Mouse (Mus musculus) hindbrain, embryonic 13.5 days (tissue): ENCODE measurements around the gene Tcte2. TPM values are rescaled to one million over a fixed set of nuclear protein-coding genes. Genes with fewer than 3 reads are reported as not detected.
"Not testable (repeated sequence)": the region's sequence is repeated elsewhere in the genome, so short reads cannot be mapped to it uniquely, and the experiment has no call there.

Experiments
- ATAC-seq: fragments of 200-750 bp; cut with Nextera tagmentation; 2 replicates; pipeline ENCODE4 v1.8.0; 2017; ENCODE audit warnings: moderate TSS enrichment; ENCODE audit not compliant: low FRiP score
- H3K27ac ChIP-seq: fragments of 300-500 bp; sonication (generic); 2 replicates; pipeline ENCODE4 v1.5.1; 2015; ENCODE audit warnings: inconsistent platforms, mild to moderate bottlenecking, moderate library complexity
- H3K27me3 ChIP-seq: fragments of 300-500 bp; sonication (generic); 2 replicates; pipeline ENCODE4 v1.6.1; 2015; ENCODE audit warnings: mild to moderate bottlenecking, inconsistent platforms
- H3K36me3 ChIP-seq: fragments of 300-500 bp; sonication (generic); 2 replicates; pipeline ENCODE4 v1.6.1; 2015; ENCODE audit warnings: mild to moderate bottlenecking, inconsistent platforms
- H3K4me1 ChIP-seq: fragments of 300-500 bp; sonication (generic); replicated peaks from 2 replicates; pipeline ENCODE4 v1.6.1; 2015; ENCODE audit warnings: inconsistent platforms
- H3K4me2 ChIP-seq: fragments of 300-500 bp; sonication (generic); 2 replicates; pipeline ENCODE4 v1.6.1; 2015; ENCODE audit warnings: inconsistent platforms, mild to moderate bottlenecking, moderate library complexity
- H3K4me3 ChIP-seq: fragments of 300-500 bp; sonication (generic); 2 replicates; pipeline ENCODE4 v1.5.1; 2015; ENCODE audit warnings: mild to moderate bottlenecking, inconsistent platforms
- H3K9ac ChIP-seq: fragments of 300-500 bp; sonication (generic); 2 replicates; pipeline ENCODE4 v1.6.1; 2015; ENCODE audit warnings: mild to moderate bottlenecking, inconsistent platforms
- H3K9me3 ChIP-seq: fragments of 300-500 bp; sonication (generic); 2 replicates; pipeline ENCODE4 v1.6.1; 2016; ENCODE audit warnings: inconsistent platforms
- WGBS: fragments of 180-500 bp; shearing (Covaris S2); methylation state at CpG from one replicate; pipeline ENCODE4 v1.1.7; 2015; 5-methylcytosine and 5-hydroxymethylcytosine counted together
- polyA plus RNA-seq: library from polyadenylated mRNA; unstranded; fragments of >200 nt; fragmentation: Nextera tagmentation; extraction: Ambion mirVana; gene quantifications from 2 replicates; pipeline ENCODE4 v1.2.1, GENCODE M21; 2015

Gene Tcte2
- polyA plus RNA-seq, 1 experiment from 2014 or later: 20.8 TPM

DNA sequence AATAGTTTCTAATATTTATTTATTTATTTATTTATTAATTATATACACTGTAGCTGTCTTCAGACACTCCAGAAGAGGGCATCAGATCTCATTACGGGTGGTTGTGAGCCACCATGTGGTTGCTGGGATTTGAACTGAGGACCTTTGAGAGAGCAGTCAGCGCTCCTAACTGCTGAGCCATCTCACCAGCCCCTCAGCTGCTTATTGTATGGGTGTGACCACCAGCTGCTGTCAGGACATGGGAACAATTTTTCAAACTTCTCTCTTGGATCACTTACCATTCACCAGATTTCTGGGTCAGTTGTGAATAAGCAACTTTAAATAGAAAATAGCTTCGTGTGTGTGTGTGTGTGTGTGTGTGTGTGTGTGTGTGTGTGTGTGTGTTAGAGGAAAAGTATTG, 85.5 kb downstream of the Tcte2 start:
- H3K9ac ChIP-seq, H3K4me2 ChIP-seq, H3K27ac ChIP-seq, H3K9me3 ChIP-seq, H3K36me3 ChIP-seq, ATAC-seq, H3K4me3 ChIP-seq, H3K27me3 ChIP-seq: not testable (repeated sequence)
- peaks cover 35% of the 10 kb centered on the region for H3K4me1 ChIP-seq
- 90% methylated on average over 3 of the region's 3 CpGs for WGBS

DNA sequence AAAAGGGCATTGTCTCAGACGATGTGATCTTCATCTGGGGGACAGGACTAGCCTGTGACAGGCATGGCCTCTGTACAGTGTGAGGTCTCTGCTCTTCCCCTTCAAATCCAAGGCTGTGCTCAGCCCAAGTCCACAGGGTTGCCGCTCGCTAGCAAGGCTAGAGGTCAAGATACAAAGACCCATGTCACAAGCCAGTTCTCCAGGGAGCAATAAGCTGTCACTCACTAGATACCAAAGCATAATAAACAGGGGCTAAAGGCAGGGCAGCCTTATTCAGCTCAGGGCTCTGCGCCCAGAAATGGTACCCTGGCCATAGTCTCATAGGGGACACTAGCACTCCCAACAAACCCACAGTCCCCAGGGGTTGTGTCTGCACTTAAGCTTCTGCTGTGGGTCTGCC, 86.0 kb downstream of the Tcte2 start:
- no peak for ATAC-seq
- Histone ChIP-seq H3K4me1 (peaks cover 34% of the 10 kb centered on the region), H3K27me3 (no peaks in the 10 kb centered on the region), H3K36me3 (no peaks in the 10 kb centered on the region), H3K27ac (no peak overlapping the region), H3K9ac (no peak overlapping the region), H3K9me3 (no peaks in the 10 kb centered on the region), H3K4me2 (no peak overlapping the region), H3K4me3 (no peak overlapping the region)
- WGBS: 29% methylated on average over 4 of the region's 4 CpGs

DNA sequence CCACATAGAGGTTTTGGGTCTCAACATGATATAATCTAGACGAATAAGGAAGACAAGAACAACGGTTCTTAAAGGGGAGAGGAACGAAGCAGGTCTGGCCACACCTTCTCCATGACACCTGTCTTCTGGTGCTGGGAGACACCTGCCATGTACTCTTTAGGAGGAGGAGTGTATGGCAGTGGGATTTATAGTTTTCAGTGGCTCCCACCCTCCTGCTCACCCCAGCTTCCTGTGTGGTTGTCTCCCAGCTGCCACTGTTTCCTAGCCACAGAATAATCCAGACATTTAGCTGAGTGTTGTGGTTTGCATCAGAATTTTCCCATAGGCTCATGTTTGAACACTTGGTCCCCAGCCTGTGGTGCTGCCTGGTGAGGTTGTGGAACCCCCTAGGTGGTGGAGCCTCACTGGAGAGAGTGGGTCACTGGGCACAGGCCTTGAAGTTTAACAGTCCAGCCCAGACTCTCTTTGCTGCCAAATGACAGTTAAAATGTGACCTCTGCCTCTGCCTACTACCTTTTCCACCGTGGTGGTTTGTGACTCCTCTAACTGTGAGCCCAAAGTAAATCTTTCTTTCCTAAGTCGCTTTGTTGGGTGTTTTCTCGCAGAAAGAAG, 86.8 kb downstream of the Tcte2 start:
- H3K9me3 ChIP-seq: no peaks in the 10 kb centered on the region
- no peaks in the 10 kb centered on the region for H3K27me3 ChIP-seq
- no peak for ATAC-seq
- H3K4me1 ChIP-seq: peaks cover 34% of the 10 kb centered on the region
- H3K4me3 ChIP-seq: no peak overlapping the region
- H3K27ac ChIP-seq: no peak overlapping the region
- H3K9ac ChIP-seq: no peak overlapping the region
- 92% methylated on average over 6 of the region's 6 CpGs for WGBS
- no peak overlapping the region for H3K4me2 ChIP-seq
- no peaks in the 10 kb centered on the region for H3K36me3 ChIP-seq

DNA sequence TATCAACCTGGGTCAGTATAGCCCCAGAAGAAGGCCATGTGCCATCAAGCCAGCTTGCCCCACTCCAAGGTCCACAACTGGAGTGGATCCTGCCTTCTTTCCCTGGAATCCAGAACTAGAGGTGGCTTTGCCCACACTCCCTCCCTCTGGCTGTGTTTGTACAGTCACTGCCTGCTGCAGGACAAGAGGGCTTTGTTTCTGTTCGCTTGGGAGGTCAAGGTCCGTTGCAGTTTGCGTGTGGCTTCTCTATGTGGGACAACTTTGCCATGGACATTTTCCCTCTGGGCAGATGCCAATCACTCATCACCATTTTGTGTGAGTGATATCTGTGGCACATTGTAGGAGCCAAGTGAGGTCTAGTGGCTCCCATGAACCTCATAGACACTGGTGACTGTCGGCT, 89.9 kb downstream of the Tcte2 start:
- Histone ChIP-seq H3K4me3 (no peak overlapping the region), H3K9ac (no peak overlapping the region), H3K4me2 (no peak overlapping the region), H3K9me3 (no peaks in the 10 kb centered on the region), H3K4me1 (peaks cover 48% of the 10 kb centered on the region), H3K36me3 (no peaks in the 10 kb centered on the region), H3K27ac (no peak overlapping the region), H3K27me3 (no peaks in the 10 kb centered on the region)
- ATAC-seq: no peak
- 43% methylated on average over 4 of the region's 4 CpGs for WGBS

DNA sequence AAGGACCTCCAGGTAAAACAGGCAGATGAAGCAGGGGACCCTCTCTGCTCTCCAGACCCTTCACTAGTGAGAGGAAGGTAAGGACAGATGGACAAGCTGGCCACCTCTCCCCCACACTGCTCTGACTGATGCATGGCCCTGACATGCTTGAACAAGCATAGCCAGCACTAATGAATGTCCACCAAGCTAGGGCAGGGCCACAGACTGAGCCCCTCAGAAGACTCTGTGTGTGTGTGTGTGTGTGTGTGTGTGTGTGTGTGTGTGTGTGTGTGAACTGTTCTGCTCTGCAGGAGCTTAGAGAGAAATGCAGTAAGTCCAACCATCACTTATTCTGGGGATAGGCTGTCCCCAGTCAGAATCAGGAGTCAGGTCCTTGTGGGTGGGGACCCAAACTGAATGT, 91.4 kb downstream of the Tcte2 start:
- ATAC-seq: no peak
- Histone ChIP-seq H3K36me3 (no peaks in the 10 kb centered on the region), H3K4me3 (no peak overlapping the region), H3K9ac (no peak overlapping the region), H3K9me3 (no peaks in the 10 kb centered on the region), H3K27me3 (no peaks in the 10 kb centered on the region), H3K27ac (peak overlapping the region; percentile 87), H3K4me1 (peaks cover 50% of the 10 kb centered on the region), H3K4me2 (no peak overlapping the region)

DNA sequence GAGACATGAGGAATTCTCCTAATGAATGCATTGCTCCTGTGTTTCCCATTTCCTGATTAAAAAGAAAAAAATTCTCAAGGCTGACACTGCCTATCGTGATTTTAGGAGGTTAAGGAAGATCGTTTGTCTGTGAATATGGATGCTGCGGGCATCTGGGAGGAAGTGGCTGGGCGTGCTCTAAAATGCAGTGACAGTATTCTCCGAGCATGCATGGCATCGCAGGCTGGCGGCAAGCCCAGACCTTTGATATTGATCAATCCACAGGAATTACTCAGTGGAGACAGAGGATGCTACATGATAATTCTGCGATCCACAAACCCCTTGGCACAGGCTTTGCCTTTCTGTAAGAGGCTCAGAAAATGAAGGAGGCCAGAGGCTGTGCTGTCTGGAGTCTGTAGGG, 92.4 kb downstream of the Tcte2 start:
- Histone ChIP-seq H3K27me3 (no peaks in the 10 kb centered on the region), H3K4me3 (no peak overlapping the region), H3K36me3 (no peaks in the 10 kb centered on the region), H3K9ac (peak overlapping the region; percentile 6; the same call in 1 of the 2 replicates), H3K9me3 (no peaks in the 10 kb centered on the region), H3K4me1 (peaks cover 50% of the 10 kb centered on the region), H3K4me2 (peak overlapping the region; percentile 35), H3K27ac (peak overlapping the region; percentile 87)
- no peak for ATAC-seq
- 11% methylated on average over 8 of the region's 8 CpGs for WGBS

DNA sequence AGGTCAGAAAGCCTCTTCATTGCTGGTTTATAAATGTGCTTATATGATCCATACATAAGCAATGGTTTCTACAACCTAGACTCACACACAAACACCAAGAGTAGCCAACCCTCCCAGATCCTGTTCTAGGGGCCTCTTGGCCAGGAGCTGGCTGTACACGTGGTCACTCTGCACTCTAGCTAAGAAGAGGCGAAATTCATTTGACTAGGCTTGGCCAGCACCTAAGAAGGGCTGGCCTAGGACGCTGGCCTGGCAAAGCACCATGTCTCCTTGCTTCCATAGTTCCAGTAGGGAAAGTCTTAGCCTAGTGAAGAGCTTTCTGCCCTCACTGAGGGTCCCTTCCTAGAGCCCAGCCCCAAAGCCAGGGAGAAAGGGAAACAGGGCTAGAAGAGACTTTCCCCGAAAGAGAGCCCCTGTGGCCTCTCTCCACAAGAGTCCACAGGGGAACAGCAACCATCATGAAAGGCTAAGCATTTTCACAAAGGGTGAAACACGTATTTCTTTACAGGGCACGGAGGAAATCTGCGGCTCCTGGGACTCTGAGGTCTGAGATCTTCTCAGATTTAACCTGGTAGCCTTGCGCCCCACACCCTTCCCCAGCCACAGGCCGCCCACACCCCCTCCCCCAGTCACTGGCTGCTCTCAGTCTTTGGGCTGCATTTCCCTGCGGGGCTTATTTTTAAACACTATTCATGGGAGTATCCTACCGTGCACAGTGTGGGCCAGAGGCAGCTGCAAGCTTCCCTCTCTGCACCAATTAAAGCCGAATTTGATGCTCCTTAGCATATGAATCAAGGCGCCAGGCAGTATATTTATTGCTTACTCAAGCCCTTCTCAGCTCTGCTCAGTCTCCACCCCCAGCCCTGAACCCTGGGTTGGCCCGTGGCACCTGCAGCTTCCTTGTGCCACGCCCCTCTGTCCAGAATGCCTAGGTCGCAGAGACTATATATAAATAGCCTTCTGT, 93.3 kb downstream of the Tcte2 start:
- WGBS: 7% methylated on average over 16 of the region's 16 CpGs
- H3K9ac ChIP-seq: peak overlapping the region; percentile 58
- H3K36me3 ChIP-seq: no peaks in the 10 kb centered on the region
- no peaks in the 10 kb centered on the region for H3K9me3 ChIP-seq
- H3K27ac ChIP-seq: peak overlapping the region; percentile 87
- peak; percentile 79 for ATAC-seq
- H3K27me3 ChIP-seq: no peaks in the 10 kb centered on the region
- H3K4me3 ChIP-seq: no peak overlapping the region
- H3K4me2 ChIP-seq: peak overlapping the region; percentile 35
- peaks cover 50% of the 10 kb centered on the region for H3K4me1 ChIP-seq

DNA sequence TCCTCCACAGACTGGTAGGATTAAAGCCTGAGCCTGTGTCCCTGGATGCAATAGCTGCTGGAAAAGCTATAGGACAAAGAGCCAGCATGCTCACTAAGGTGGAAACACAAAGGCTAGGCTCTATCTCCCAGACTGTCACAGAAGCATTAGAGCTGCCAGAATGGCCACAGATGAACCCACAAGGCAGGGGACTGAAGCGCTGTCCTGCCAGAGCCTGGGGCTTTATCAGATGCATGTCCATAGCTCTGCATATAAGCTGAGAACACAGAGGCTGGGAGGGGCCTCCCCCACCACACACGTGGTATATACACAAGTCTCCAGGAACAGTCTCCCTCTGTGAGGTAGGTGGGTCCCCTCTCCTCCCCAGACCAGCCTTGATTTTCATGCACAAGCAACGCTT, 94.6 kb downstream of the Tcte2 start:
- Histone ChIP-seq H3K9ac (peak overlapping the region; percentile 21; the same call in 1 of the 2 replicates), H3K4me1 (peaks cover 50% of the 10 kb centered on the region), H3K27ac (peak overlapping the region; percentile 87), H3K9me3 (no peaks in the 10 kb centered on the region), H3K4me2 (no peak overlapping the region), H3K36me3 (no peaks in the 10 kb centered on the region), H3K27me3 (no peaks in the 10 kb centered on the region), H3K4me3 (no peak overlapping the region)
- ATAC-seq: no peak
- WGBS: 20% methylated on average over 3 of the region's 3 CpGs

DNA sequence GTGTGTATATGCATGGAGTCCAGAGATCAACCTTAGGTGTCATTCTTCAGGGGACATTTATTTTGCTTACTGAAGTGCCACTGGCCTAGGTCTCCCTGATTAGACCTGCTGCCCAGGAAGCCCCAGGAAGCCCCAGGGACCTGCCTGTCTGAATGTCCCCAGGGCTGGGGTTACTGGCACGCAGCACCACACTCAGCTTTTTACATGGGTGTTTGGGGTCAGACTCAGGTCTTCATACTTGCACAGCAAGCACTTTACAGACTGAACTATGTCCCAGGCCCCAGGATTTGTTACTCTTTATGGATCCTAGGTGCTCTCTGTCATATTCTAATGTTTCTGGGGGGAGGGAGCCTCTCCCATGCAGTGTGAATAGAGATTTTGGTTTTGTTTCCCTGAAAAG, 95.9 kb downstream of the Tcte2 start:
- Histone ChIP-seq H3K27me3 (no peaks in the 10 kb centered on the region), H3K9ac (no peak overlapping the region), H3K4me1 (peaks cover 51% of the 10 kb centered on the region), H3K4me3 (no peak overlapping the region), H3K27ac (no peak overlapping the region), H3K36me3 (no peaks in the 10 kb centered on the region), H3K9me3 (no peaks in the 10 kb centered on the region), H3K4me2 (no peak overlapping the region)
- 71% methylated on average over 1 of the region's 1 CpGs for WGBS
- ATAC-seq: no peak

DNA sequence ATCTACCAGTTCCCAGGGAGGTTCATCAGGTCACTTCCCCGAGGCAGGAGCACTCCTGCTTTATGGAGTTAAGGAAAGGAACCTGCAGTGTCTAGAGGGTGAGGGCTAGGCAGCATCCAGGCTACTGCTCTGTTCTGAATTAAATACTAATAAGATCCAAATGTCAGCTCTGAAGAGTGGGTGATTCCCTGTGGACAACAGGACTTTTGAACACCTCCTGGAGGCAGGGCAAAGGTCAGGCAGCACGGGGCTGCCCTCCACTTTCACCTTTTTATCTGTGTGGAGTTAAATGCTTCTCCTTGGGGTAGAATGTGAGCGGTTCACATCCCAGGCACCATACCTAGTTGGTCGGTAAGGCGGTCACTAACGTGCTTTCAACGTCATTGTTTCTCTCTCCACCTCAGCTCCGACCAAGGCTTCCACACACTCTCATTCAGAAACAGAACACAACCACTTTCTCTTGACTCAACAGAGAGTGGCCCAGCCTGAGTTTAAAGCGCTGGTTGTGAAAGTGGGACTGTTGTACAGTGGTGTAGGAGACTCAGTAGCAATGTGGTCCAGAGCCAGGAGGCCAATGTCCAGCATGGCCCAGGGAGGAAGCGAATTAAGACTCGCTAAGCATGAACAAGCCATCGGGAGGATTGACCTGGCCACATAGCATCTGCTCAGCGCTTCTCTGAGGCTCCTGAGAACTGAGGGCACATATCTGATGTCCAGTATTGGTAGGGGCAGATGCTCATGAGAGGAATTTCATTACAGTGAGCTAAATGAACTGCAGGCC, 98.0 kb downstream of the Tcte2 start:
- H3K9me3 ChIP-seq: no peaks in the 10 kb centered on the region
- no peak overlapping the region for H3K4me2 ChIP-seq
- no peak overlapping the region for H3K27ac ChIP-seq
- H3K27me3 ChIP-seq: no peaks in the 10 kb centered on the region
- WGBS: 85% methylated on average over 13 of the region's 13 CpGs
- no peaks in the 10 kb centered on the region for H3K36me3 ChIP-seq
- H3K4me3 ChIP-seq: no peak overlapping the region
- H3K9ac ChIP-seq: no peak overlapping the region
- no peak for ATAC-seq
- H3K4me1 ChIP-seq: peaks cover 45% of the 10 kb centered on the region
